Comparison of ENCODE assay signal across 16 mouse cellular contexts in genomic region chr10:95801443-95801811, GRCm38 (mm10). TPM values are rescaled to one million over a fixed set of nuclear protein-coding genes. Genes with fewer than 3 reads are reported as not detected.
A peak's percentile ranks its signal among the peaks of the same experiment; 100 is the strongest.
DNase-seq lines count a peak whose midpoint lies in the region; ATAC-seq and TF ChIP-seq lines count a peak whose summit lies in the region.
"Had no signal": no experiment of that assay in that cellular context is flagged by ENCODE, and none has a peak within 500 bp of the region (broad histone marks: within the 10 kb centered on the region; RNA-seq: fewer than 3 reads in every experiment).

No protein-coding gene starts in this region.

- no peaks in the 10 kb centered on the region for H3K9me3 ChIP-seq in kidney, embryonic 16.5 days (ENCODE audit: low read length)
- no peaks in the 10 kb centered on the region for H3K9me3 ChIP-seq in hindbrain, postnatal 0 days (ENCODE audit: low read length)
- H3K9me3 ChIP-seq in lung, postnatal 0 days (ENCODE audit: low read length), result 0 out of 2 replicates have a peak, but pooled peaks cover 3% of the 10 kb centered on the region
- H3K9me3 ChIP-seq: midbrain, embryonic 10.5 days; stomach, embryonic 15.5 days had no signal

- no peaks in the 10 kb centered on the region for H3K27me3 ChIP-seq in kidney, embryonic 16.5 days (ENCODE audit: insufficient read depth, low read length)
- H3K27me3 ChIP-seq in hindbrain, postnatal 0 days (ENCODE audit: insufficient read depth, low read length), result no peaks in the 10 kb centered on the region
- H3K27me3 ChIP-seq in lung, postnatal 0 days (replicated peaks; ENCODE audit: insufficient read depth, low read length), result no peaks in the 10 kb centered on the region
- H3K27me3 ChIP-seq: stomach, embryonic 15.5 days had no signal

- 43% methylated on average over 2 of the region's 2 CpGs for WGBS in kidney, embryonic 16.5 days
- WGBS in hindbrain, postnatal 0 days, result 18% methylated on average over 2 of the region's 2 CpGs
- 48% methylated on average over 2 of the region's 2 CpGs for WGBS in lung, postnatal 0 days

- 0 out of 2 replicates have a peak overlapping the region, but pooled peaks have one; percentile 13 for H3K27ac ChIP-seq in kidney, embryonic 16.5 days (ENCODE audit: low read length)
- H3K27ac ChIP-seq in hindbrain, postnatal 0 days, result no peak overlapping the region
- H3K27ac ChIP-seq in lung, postnatal 0 days (ENCODE audit: low read length), result no peak overlapping the region
- H3K27ac ChIP-seq: midbrain, embryonic 10.5 days; stomach, embryonic 15.5 days had no signal

- H3K36me3 ChIP-seq in kidney, embryonic 16.5 days (ENCODE audit: insufficient read depth, low read length), result no peaks in the 10 kb centered on the region
- H3K36me3 ChIP-seq in hindbrain, postnatal 0 days (ENCODE audit: insufficient read depth, low read length), result no peaks in the 10 kb centered on the region
- no peaks in the 10 kb centered on the region for H3K36me3 ChIP-seq in lung, postnatal 0 days (ENCODE audit: insufficient read depth, low read length)
- H3K36me3 ChIP-seq: midbrain, embryonic 10.5 days; stomach, embryonic 15.5 days had no signal

- no peak overlapping the region for H3K9ac ChIP-seq in kidney, embryonic 16.5 days (replicated peaks; ENCODE audit: low read length)
- H3K9ac ChIP-seq in hindbrain, postnatal 0 days (replicated peaks; ENCODE audit: low read length), result no peak overlapping the region
- H3K9ac ChIP-seq in lung, postnatal 0 days (replicated peaks; ENCODE audit: low read depth), result no peak overlapping the region
- H3K9ac ChIP-seq: stomach, embryonic 15.5 days had no signal

- no peak overlapping the region for H3K4me2 ChIP-seq in kidney, embryonic 16.5 days (replicated peaks; ENCODE audit: low read depth, low read length)
- no peak overlapping the region for H3K4me2 ChIP-seq in hindbrain, postnatal 0 days (ENCODE audit: low read depth, low read length)
- no peak overlapping the region for H3K4me2 ChIP-seq in lung, postnatal 0 days (replicated peaks; ENCODE audit: low read depth, low read length)
- H3K4me2 ChIP-seq: stomach, embryonic 15.5 days had no signal

- no peaks in the 10 kb centered on the region for H3K4me1 ChIP-seq in kidney, embryonic 16.5 days (ENCODE audit: insufficient read depth, low read length)
- H3K4me1 ChIP-seq in hindbrain, postnatal 0 days (ENCODE audit: insufficient read depth, low read length), result 0 out of 2 replicates have a peak, but pooled peaks cover 3% of the 10 kb centered on the region
- H3K4me1 ChIP-seq in lung, postnatal 0 days (ENCODE audit: insufficient read depth, low read depth, low read length), result no peaks in the 10 kb centered on the region
- H3K4me1 ChIP-seq: midbrain, embryonic 10.5 days; stomach, embryonic 15.5 days had no signal

- no peak for TF ChIP-seq EP300 in lung, postnatal 0 days (IDR thresholded peaks at IDR 0.05)

- TF ChIP-seq CTCF in hindbrain, postnatal 0 days (IDR thresholded peaks at IDR 0.05; ENCODE audit: low read depth), result no peak
- no peak for TF ChIP-seq CTCF in lung, postnatal 0 days (IDR thresholded peaks at IDR 0.05)

- no peak for ATAC-seq in kidney, embryonic 16.5 days (ENCODE audit: low FRiP score, low TSS enrichment)
- peak; percentile 27 for ATAC-seq in hindbrain, postnatal 0 days
- ATAC-seq in lung, postnatal 0 days, result no peak

- no peak overlapping the region for H3K4me3 ChIP-seq in kidney, embryonic 16.5 days (ENCODE audit: low read length)
- H3K4me3 ChIP-seq in hindbrain, postnatal 0 days (ENCODE audit: low read length), result no peak overlapping the region
- H3K4me3 ChIP-seq in lung, postnatal 0 days (ENCODE audit: low read depth, low read length), result no peak overlapping the region
- H3K4me3 ChIP-seq: midbrain, embryonic 10.5 days; stomach, embryonic 15.5 days had no signal

- peak; percentile 41 for DNase-seq in gastrocnemius, adult 18-20 months (ENCODE audit: low spot score)
- no peak for DNase-seq in gastrocnemius, postnatal 10 days
- DNase-seq in kidney, adult 9 months, result no peak
- DNase-seq in cerebellum, adult 8-10 months, result peak; percentile 11
- DNase-seq in hindbrain, postnatal 0 days (ENCODE audit: low spot score), result peak; percentile 51
- no peak for DNase-seq in lung, postnatal 0 days (ENCODE audit: low spot score)
- no peak for DNase-seq in lung, postnatal 14 days
- DNase-seq: embryo, embryonic 11 days; lung, adult 2 months had no signal

RNA-seq across cellular contexts. Expression of gene Gm33543, which starts 41.3 kb away (rescaled TPM):
- 1 to 10 TPM; 1.9 TPM for total RNA-seq in gastrocnemius, adult 18-20 months (2021)
- under 1 TPM; 0.18 to 0.49 TPM for total RNA-seq in gastrocnemius, postnatal 10 days (2021)
- 0.19 and 0.28 TPM in 2 replicates for polyA plus RNA-seq in kidney, embryonic 16.5 days (2015; fragmentation: Nextera tagmentation; extraction: Ambion mirVana)
- total RNA-seq in hindbrain, postnatal 0 days (2014; rRNA removed), result not detected in 2 replicates
- 0.13 TPM in 1 of 2 replicates, not detected in the other for polyA plus RNA-seq in hindbrain, postnatal 0 days (2015; fragmentation: Nextera tagmentation; extraction: Ambion mirVana)
- polyA plus RNA-seq in lung, postnatal 0 days (2015; fragmentation: Nextera tagmentation; extraction: Ambion mirVana), result not detected in 2 replicates
- total RNA-seq: adrenal gland, postnatal 36 days; left cerebral cortex, postnatal 10 days had no signal
- polyA plus RNA-seq: C2C12; frontal cortex, adult 2 months; midbrain, embryonic 10.5 days; stomach, embryonic 15.5 days had no signal

Comparison
In these comparisons a context has a peak if more than half of its experiments do, and no peak if none do; other contexts are left out.
1. DNase-seq: peak in gastrocnemius, adult 18-20 months (single experiment), cerebellum, adult 8-10 months (single experiment) and hindbrain, postnatal 0 days (single experiment); none in gastrocnemius, postnatal 10 days (single experiment), kidney, adult 9 months (single experiment), lung, postnatal 0 days (single experiment) and lung, postnatal 14 days (single experiment).